Mouse (Mus musculus) neural tube, embryonic 15.5 days (tissue): Measurements from ENCODE around the gene T2. TPM values are rescaled to one million over a fixed set of nuclear protein-coding genes. Genes with fewer than 3 reads are reported as not detected.

Experiments used
- ATAC-seq: fragments of 200-750 bp; cut with Nextera tagmentation; 2 replicates; pipeline ENCODE4 v1.8.0; 2017; ENCODE audit warnings: mild to moderate bottlenecking, moderate TSS enrichment, moderate library complexity; ENCODE audit not compliant: low FRiP score
- H3K27ac ChIP-seq: fragments of 300-500 bp; sonication (generic); replicated peaks from 2 replicates; pipeline ENCODE4 v1.5.1; 2015; ENCODE audit warnings: mild to moderate bottlenecking, inconsistent platforms
- H3K27me3 ChIP-seq: fragments of 300-500 bp; sonication (generic); replicated peaks from 2 replicates; pipeline ENCODE4 v1.6.1; 2015; ENCODE audit warnings: inconsistent platforms
- H3K36me3 ChIP-seq: fragments of 300-500 bp; sonication (generic); 2 replicates; pipeline ENCODE4 v1.6.1; 2015; ENCODE audit warnings: inconsistent platforms
- H3K4me1 ChIP-seq: fragments of 300-500 bp; sonication (generic); 2 replicates; pipeline ENCODE4 v1.6.1; 2015; ENCODE audit warnings: inconsistent platforms
- H3K4me2 ChIP-seq: fragments of 300-500 bp; sonication (generic); 2 replicates; pipeline ENCODE4 v1.6.1; 2015; ENCODE audit warnings: inconsistent platforms, mild to moderate bottlenecking, moderate library complexity
- H3K4me3 ChIP-seq: fragments of 300-500 bp; sonication (generic); replicated peaks from 2 replicates; pipeline ENCODE4 v1.5.1; 2015; ENCODE audit warnings: mild to moderate bottlenecking, inconsistent platforms
- H3K9ac ChIP-seq: fragments of 300-500 bp; sonication (generic); replicated peaks from 2 replicates; pipeline ENCODE4 v1.6.1; 2015; ENCODE audit warnings: mild to moderate bottlenecking, inconsistent platforms
- H3K9me3 ChIP-seq: fragments of 300-500 bp; sonication (generic); replicated peaks from 2 replicates; pipeline ENCODE4 v1.6.1; 2016; ENCODE audit warnings: inconsistent platforms
- WGBS: fragments of 180-500 bp; shearing (Covaris S2); methylation state at CpG from one replicate; pipeline ENCODE4 v1.1.7; 2015; ENCODE audit warnings: mixed read lengths; 5-methylcytosine and 5-hydroxymethylcytosine counted together
- polyA plus RNA-seq: library from polyadenylated mRNA; unstranded; fragments of >200 nt; fragmentation: Nextera tagmentation; extraction: Ambion mirVana; gene quantifications from 2 replicates; pipeline ENCODE4 v1.2.1, GENCODE M21; 2015

T2 gene
- polyA plus RNA-seq, 1 experiment from 2014 or later = 0.79 TPM

DNA sequence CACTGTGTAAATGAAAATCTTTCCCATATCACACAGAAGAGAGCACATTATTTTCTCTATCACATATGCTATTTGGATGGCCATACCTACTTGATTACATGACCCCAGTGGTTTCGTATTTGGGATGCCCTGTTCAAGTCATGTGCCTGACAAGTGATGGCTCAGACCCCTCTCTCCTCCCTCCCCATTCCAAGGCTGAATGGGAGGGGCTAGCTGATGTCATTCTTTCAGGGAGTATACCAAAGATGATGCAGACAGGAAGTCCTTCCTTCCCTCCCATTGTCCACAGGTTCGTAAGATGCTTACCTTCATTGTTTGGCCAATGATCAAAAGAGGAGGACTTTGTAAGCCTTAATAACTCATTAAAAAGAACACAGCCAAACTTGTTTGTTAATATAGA is 13.4 kb downstream of the T2 start:
- peak overlapping the region; percentile 98 for H3K27ac ChIP-seq
- peaks cover 70% of the 10 kb centered on the region for H3K4me1 ChIP-seq
- peak overlapping the region; percentile 34; the same call in 1 of the 2 replicates for H3K9ac ChIP-seq
- no peak overlapping the region for H3K4me3 ChIP-seq
- H3K36me3 ChIP-seq = no peaks in the 10 kb centered on the region
- peak overlapping the region; percentile 41 for H3K4me2 ChIP-seq
- H3K9me3 ChIP-seq = no peaks in the 10 kb centered on the region
- ATAC-seq = no peak
- no peaks in the 10 kb centered on the region for H3K27me3 ChIP-seq
- 48% methylated on average over 2 of the region's 2 CpGs for WGBS

GRCm38 (mm10) chr17:8370634-8371229 is 14.9 kb downstream of the T2 start:
- H3K27me3 ChIP-seq = no peaks in the 10 kb centered on the region
- peak overlapping the region; percentile 92 for H3K27ac ChIP-seq
- WGBS = 21% methylated on average over 13 of the region's 13 CpGs
- no peaks in the 10 kb centered on the region for H3K36me3 ChIP-seq
- ATAC-seq = no peak
- peak overlapping the region; percentile 46; the same call in 1 of the 2 replicates for H3K9ac ChIP-seq
- no peak overlapping the region for H3K4me3 ChIP-seq
- H3K4me2 ChIP-seq = no peak overlapping the region
- peaks cover 76% of the 10 kb centered on the region for H3K4me1 ChIP-seq
- H3K9me3 ChIP-seq = no peaks in the 10 kb centered on the region

- 0% methylated on average over 7 of the region's 7 CpGs for WGBS
- no peaks in the 10 kb centered on the region for H3K9me3 ChIP-seq
- peak overlapping the region; percentile 34 for H3K4me3 ChIP-seq
- H3K4me1 ChIP-seq = peaks cover 71% of the 10 kb centered on the region
- peak overlapping the region; percentile 92 for H3K27ac ChIP-seq
- H3K4me2 ChIP-seq = peak overlapping the region; percentile 56
- H3K9ac ChIP-seq = peak overlapping the region; percentile 46
- H3K27me3 ChIP-seq = no peaks in the 10 kb centered on the region
- ATAC-seq = peak; percentile 81
- no peaks in the 10 kb centered on the region for H3K36me3 ChIP-seq
Observed at GRCm38 (mm10) chr17:8371834-8372233, 16.0 kb downstream of the T2 start.

GRCm38 (mm10) chr17:8372286-8373046 is 16.7 kb downstream of the T2 start:
- H3K27me3 ChIP-seq = no peaks in the 10 kb centered on the region

DNA sequence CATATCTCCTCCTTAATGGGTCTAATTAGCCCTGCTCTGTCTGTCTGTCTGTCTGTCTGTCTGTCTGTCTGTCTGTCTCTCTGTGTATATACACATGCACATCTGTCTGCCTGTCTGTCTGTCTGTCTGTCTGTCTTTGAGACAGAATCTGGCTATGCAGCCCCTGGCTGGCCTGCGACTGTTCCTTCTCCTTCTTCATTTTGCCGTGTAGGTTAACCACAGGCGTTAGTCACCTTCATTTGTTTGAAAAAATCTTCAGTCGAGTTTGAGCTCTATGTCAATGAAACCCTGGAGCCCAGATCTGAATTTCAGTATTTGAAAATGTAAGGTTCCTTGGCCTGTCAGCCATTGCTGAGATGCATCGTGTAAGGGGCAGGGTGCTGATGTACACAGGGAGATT is 21.5 kb downstream of the T2 start:
- WGBS = 67% methylated on average over 5 of the region's 5 CpGs
- H3K9me3 ChIP-seq = no peaks in the 10 kb centered on the region
- no peak overlapping the region for H3K4me2 ChIP-seq
- H3K4me3 ChIP-seq = no peak overlapping the region
- H3K4me1 ChIP-seq = peaks cover 25% of the 10 kb centered on the region
- no peak overlapping the region for H3K9ac ChIP-seq
- H3K27me3 ChIP-seq = no peaks in the 10 kb centered on the region
- no peak overlapping the region for H3K27ac ChIP-seq
- no peaks in the 10 kb centered on the region for H3K36me3 ChIP-seq
- ATAC-seq = no peak

More at GRCm38 (mm10) chr17:8372286-8373046, 16.7 kb downstream of the T2 start:
- ATAC-seq = no peak; the same call in 1 of the 2 replicates
- Histone ChIP-seq H3K9me3 (no peaks in the 10 kb centered on the region), H3K27ac (peak overlapping the region; percentile 92), H3K4me2 (peak overlapping the region; percentile 56), H3K9ac (peak overlapping the region; percentile 46), H3K4me3 (peak overlapping the region; percentile 34), H3K36me3 (no peaks in the 10 kb centered on the region), H3K4me1 (peaks cover 64% of the 10 kb centered on the region)
- WGBS = under 1% methylated on average over 18 of the region's 18 CpGs

- ATAC-seq = no peak
- Histone ChIP-seq H3K9ac (no peak overlapping the region), H3K4me3 (no peak overlapping the region), H3K27me3 (peaks cover 21% of the 10 kb centered on the region), H3K27ac (no peak overlapping the region), H3K36me3 (no peaks in the 10 kb centered on the region; the same call in 1 of the 2 replicates), H3K4me2 (no peak overlapping the region), H3K9me3 (no peaks in the 10 kb centered on the region), H3K4me1 (peaks cover 13% of the 10 kb centered on the region)
- 95% methylated on average over 2 of the region's 2 CpGs for WGBS
Observed at GRCm38 (mm10) chr17:8385441-8385840, 29.6 kb downstream of the T2 start.

GRCm38 (mm10) chr17:8388463-8388862 is 32.7 kb downstream of the T2 start:
- peak overlapping the region; percentile 64 for H3K4me2 ChIP-seq
- H3K9me3 ChIP-seq = no peaks in the 10 kb centered on the region
- peaks cover 36% of the 10 kb centered on the region for H3K27me3 ChIP-seq
- peak; percentile 65; the same call in 1 of the 2 replicates for ATAC-seq
- peak overlapping the region; percentile 63; the same call in 1 of the 2 replicates for H3K27ac ChIP-seq
- peak overlapping the region; percentile 34; the same call in 1 of the 2 replicates for H3K9ac ChIP-seq
- peak overlapping the region; percentile 43 for H3K4me3 ChIP-seq
- WGBS = under 1% methylated on average over 13 of the region's 13 CpGs
- no peaks in the 10 kb centered on the region; the same call in 1 of the 2 replicates for H3K36me3 ChIP-seq
- peaks cover 13% of the 10 kb centered on the region for H3K4me1 ChIP-seq

- H3K9ac ChIP-seq = peak overlapping the region; percentile 34
- no peaks in the 10 kb centered on the region for H3K9me3 ChIP-seq
- H3K27ac ChIP-seq = peak overlapping the region; percentile 63
- 1% methylated on average over 28 of the region's 28 CpGs for WGBS
- H3K4me1 ChIP-seq = peaks cover 13% of the 10 kb centered on the region
- H3K4me3 ChIP-seq = peak overlapping the region; percentile 43
- H3K27me3 ChIP-seq = peaks cover 36% of the 10 kb centered on the region
- H3K36me3 ChIP-seq = no peaks in the 10 kb centered on the region; the same call in 1 of the 2 replicates
- ATAC-seq = peak; percentile 48; the same call in 1 of the 2 replicates
- peak overlapping the region; percentile 64 for H3K4me2 ChIP-seq
Observed at GRCm38 (mm10) chr17:8388990-8389789, 33.4 kb downstream of the T2 start.

- no peaks in the 10 kb centered on the region; the same call in 1 of the 2 replicates for H3K36me3 ChIP-seq
- peak overlapping the region; percentile 43; the same call in 1 of the 2 replicates for H3K4me3 ChIP-seq
- H3K9me3 ChIP-seq = no peaks in the 10 kb centered on the region
- 0 out of 2 replicates have a peak, but pooled peaks have one; percentile 24 for ATAC-seq
- no peak overlapping the region for H3K27ac ChIP-seq
- peaks cover 13% of the 10 kb centered on the region for H3K4me1 ChIP-seq
- H3K4me2 ChIP-seq = peak overlapping the region; percentile 64
- WGBS = 3% methylated on average over 10 of the region's 10 CpGs
- no peak overlapping the region for H3K9ac ChIP-seq
- H3K27me3 ChIP-seq = peaks cover 36% of the 10 kb centered on the region
Observed at GRCm38 (mm10) chr17:8389790-8390095, 34.0 kb downstream of the T2 start.

DNA sequence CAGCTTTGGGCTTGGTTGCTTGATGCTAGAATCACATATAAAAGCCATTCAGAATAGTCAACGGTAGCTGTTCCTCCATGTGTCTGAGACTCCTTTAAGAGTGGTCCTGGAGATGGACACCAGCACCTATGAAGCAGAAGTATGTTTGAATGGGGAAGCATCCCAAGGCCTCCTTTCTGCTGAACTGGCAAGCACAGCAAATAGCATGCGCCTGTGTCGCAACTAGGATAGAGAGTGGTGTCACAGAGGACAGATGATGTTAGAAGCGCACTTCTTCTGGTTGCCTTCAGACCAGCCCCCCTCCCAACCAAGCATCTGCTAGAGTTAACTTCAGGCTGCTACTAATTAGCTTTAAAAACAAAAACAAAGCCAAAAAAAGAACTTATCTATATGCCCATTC is 34.7 kb downstream of the T2 start:
- no peaks in the 10 kb centered on the region for H3K9me3 ChIP-seq
- peak overlapping the region; percentile 64; the same call in 1 of the 2 replicates for H3K4me2 ChIP-seq
- H3K27me3 ChIP-seq = peaks cover 36% of the 10 kb centered on the region
- ATAC-seq = no peak
- H3K9ac ChIP-seq = no peak overlapping the region
- no peak overlapping the region for H3K4me3 ChIP-seq
- WGBS = 53% methylated on average over 4 of the region's 4 CpGs
- H3K36me3 ChIP-seq = no peaks in the 10 kb centered on the region; the same call in 1 of the 2 replicates
- peaks cover 13% of the 10 kb centered on the region for H3K4me1 ChIP-seq
- no peak overlapping the region for H3K27ac ChIP-seq

DNA sequence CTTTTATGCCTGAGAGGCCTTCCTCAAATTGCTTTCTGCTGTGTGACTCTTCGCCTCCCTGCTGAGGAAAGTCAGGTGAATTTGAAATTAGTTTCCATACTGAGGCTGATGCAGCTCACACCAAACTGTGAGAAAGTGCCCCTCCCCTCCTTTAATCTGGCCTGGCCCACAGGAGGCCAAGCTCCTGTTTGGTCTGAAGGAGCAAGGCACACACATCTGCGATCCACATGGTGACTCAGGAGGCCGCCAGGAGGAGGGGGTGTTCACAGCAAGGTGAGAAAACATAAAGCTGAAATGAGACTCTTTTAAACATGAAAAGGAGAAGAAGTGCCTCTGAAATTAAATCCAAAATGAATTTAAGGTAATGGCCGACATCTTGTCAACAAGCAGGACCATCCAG is 40.6 kb downstream of the T2 start:
- no peaks in the 10 kb centered on the region for H3K36me3 ChIP-seq
- peaks cover 6% of the 10 kb centered on the region for H3K27me3 ChIP-seq
- H3K4me2 ChIP-seq = no peak overlapping the region

More for the DNA sequence above, 40.6 kb downstream of the T2 start:
- H3K27ac ChIP-seq = no peak overlapping the region
- no peaks in the 10 kb centered on the region for H3K4me1 ChIP-seq
- H3K9me3 ChIP-seq = no peaks in the 10 kb centered on the region
- WGBS = 64% methylated on average over 4 of the region's 4 CpGs
- no peak for ATAC-seq
- no peak overlapping the region for H3K9ac ChIP-seq
- H3K4me3 ChIP-seq = no peak overlapping the region
